Mouse (Mus musculus) embryonic facial prominence, embryonic 11.5 days (tissue): ENCODE data around the gene Cers1. TPM values are rescaled to one million over a fixed set of nuclear protein-coding genes. Genes with fewer than 3 reads are reported as not detected.
A peak's percentile ranks its signal among the peaks of the same experiment; 100 is the strongest.

ENCODE experiments used
- ATAC-seq: fragments of 200-750 bp; cut with Nextera tagmentation; replicated peaks from 2 replicates; pipeline ENCODE4 v1.8.0; 2017; ENCODE audit warnings: low read depth; ENCODE audit not compliant: insufficient number of reproducible peaks, low FRiP score, low TSS enrichment
- DNase-seq: peaks from one replicate; pipeline ENCODE4 v3.0.0-alpha.2; 2015; ENCODE audit warnings: low spot score
- H3K27ac ChIP-seq: fragments of 300-500 bp; sonication (generic); replicated peaks from 2 replicates; pipeline ENCODE4 v1.5.1; 2014; ENCODE audit warnings: mild to moderate bottlenecking, low read depth, low read length, control low read depth
- H3K27me3 ChIP-seq: fragments of 300-500 bp; sonication (generic); 2 replicates; pipeline ENCODE4 v1.6.1; 2014; ENCODE audit warnings: mild to moderate bottlenecking, low read length, moderate library complexity, mixed read lengths; ENCODE audit not compliant: control insufficient read depth, insufficient read depth
- H3K36me3 ChIP-seq: fragments of 300-500 bp; sonication (generic); replicated peaks from 2 replicates; pipeline ENCODE4 v1.6.1; 2014; ENCODE audit warnings: low read depth, mild to moderate bottlenecking, low read length, moderate library complexity, mixed read lengths; ENCODE audit not compliant: control insufficient read depth, insufficient read depth
- H3K4me1 ChIP-seq: fragments of 300-500 bp; sonication (generic); 2 replicates; pipeline ENCODE4 v1.6.1; 2014; ENCODE audit warnings: low read length, mixed read lengths; ENCODE audit not compliant: control insufficient read depth, insufficient read depth
- H3K4me2 ChIP-seq: fragments of 300-500 bp; sonication (generic); 2 replicates; pipeline ENCODE4 v1.6.1; 2014; ENCODE audit warnings: low read depth, mild to moderate bottlenecking, control low read depth, low read length, moderate library complexity
- H3K4me3 ChIP-seq: fragments of 300-500 bp; sonication (generic); 2 replicates; pipeline ENCODE4 v1.5.1; 2014; ENCODE audit warnings: low read depth, low read length, control low read depth
- H3K9ac ChIP-seq: fragments of 300-500 bp; sonication (generic); replicated peaks from 2 replicates; pipeline ENCODE4 v1.6.1; 2014; ENCODE audit warnings: mild to moderate bottlenecking, control low read depth, low read length
- H3K9me3 ChIP-seq: fragments of 300-500 bp; sonication (generic); replicated peaks from 2 replicates; pipeline ENCODE4 v1.6.1; 2016; ENCODE audit warnings: mild to moderate bottlenecking, low read length, inconsistent platforms, mixed read lengths; ENCODE audit not compliant: control insufficient read depth
- WGBS: fragments of 180-500 bp; shearing (Covaris S2); extraction: QIAGEN DNeasy Blood & Tissue Kit; methylation state at CpG from one replicate; pipeline ENCODE4 v1.1.7; 2014; 5-methylcytosine and 5-hydroxymethylcytosine counted together
- polyA plus RNA-seq: library from polyadenylated mRNA; unstranded; fragments of >200 nt; fragmentation: Nextera tagmentation; extraction: Ambion mirVana; gene quantifications from 2 replicates; pipeline ENCODE4 v1.2.1, GENCODE M21; 2014

Cers1 gene
- polyA plus RNA-seq, 1 experiment from 2014 or later = 4.0 TPM

DNA sequence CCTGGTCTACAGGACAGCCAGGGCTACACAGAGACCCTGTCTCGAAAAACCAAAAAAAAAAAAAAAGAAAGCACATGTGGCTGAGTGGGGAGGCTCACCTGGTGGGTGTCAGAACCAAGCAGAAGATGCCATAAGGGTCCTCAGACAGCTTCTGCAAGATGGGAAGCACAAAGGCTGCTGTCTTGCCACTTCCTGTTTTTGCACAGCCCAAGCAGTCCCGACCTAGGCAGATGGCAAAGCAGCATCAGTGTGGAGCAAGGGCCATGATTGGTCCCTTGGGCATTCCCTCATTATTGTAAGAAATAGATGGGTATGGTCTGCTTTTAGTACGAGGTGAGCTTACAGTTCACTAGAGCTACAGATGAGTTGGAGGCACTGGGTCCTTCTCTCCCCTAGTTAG, 14.7 kb upstream of the Cers1 start:
- H3K4me3 ChIP-seq = no peak overlapping the region; the same call in 1 of the 2 replicates
- WGBS = 81% methylated on average over 3 of the region's 3 CpGs
- H3K36me3 ChIP-seq = peaks cover 10% of the 10 kb centered on the region
- no peaks in the 10 kb centered on the region for H3K9me3 ChIP-seq
- H3K4me1 ChIP-seq = peaks cover 4% of the 10 kb centered on the region; the same call in 1 of the 2 replicates
- H3K27me3 ChIP-seq = no peaks in the 10 kb centered on the region
- H3K9ac ChIP-seq = no peak overlapping the region
- no peak overlapping the region for H3K27ac ChIP-seq
- no peak overlapping the region for H3K4me2 ChIP-seq
- DNase-seq = no peak
- no peak for ATAC-seq

DNA sequence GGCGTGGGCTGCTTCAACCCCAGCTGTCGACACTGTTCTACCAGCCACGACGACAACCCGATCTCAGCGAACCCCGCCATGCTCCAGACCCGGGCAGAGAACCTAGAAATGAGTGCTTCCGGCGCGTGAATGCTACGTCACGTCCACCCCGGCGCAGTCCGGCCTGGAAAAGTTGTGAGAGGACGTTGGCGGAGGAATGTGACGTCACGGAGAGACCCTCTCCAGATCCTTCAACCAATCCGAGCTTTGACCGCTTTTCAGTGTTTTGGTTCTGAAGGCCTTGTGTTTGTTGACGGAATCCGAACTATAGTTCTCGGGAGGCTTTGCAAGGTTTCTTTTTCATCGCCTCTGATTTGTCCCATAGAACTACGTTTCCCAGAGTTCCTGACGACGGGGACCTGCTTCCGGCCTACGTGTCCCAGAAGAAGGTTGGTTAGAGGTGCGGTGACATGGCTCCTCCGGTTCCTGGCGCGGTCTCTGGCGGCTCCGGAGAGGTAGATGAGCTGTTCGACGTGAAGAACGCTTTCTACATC, 13.2 kb upstream of the Cers1 start, which contains the start of the genes Ddx49 and Cope:
Ddx49 (minus strand) TSS at position 132 of the 533 bp plus-strand sequence.
Cope (plus strand) TSS at position 161 of the 533 bp plus-strand sequence.
- Histone ChIP-seq H3K4me3 (peak within 1 kb of the TSS; percentile 81), H3K9ac (peak within 1 kb of the TSS; percentile 74), H3K27me3 (no peaks in the 10 kb centered on the region), H3K9me3 (no peaks in the 10 kb centered on the region), H3K4me1 (peaks cover 4% of the 10 kb centered on the region; the same call in 1 of the 2 replicates), H3K27ac (peak within 1 kb of the TSS; percentile 6; the same call in 1 of the 2 replicates), H3K36me3 (peaks cover 7% of the 10 kb centered on the region), H3K4me2 (peak within 1 kb of the TSS; percentile 80)
- peak; percentile 87 for ATAC-seq
- WGBS = under 1% methylated on average over 40 of the region's 40 CpGs
- peak; percentile 97 for DNase-seq

DNA sequence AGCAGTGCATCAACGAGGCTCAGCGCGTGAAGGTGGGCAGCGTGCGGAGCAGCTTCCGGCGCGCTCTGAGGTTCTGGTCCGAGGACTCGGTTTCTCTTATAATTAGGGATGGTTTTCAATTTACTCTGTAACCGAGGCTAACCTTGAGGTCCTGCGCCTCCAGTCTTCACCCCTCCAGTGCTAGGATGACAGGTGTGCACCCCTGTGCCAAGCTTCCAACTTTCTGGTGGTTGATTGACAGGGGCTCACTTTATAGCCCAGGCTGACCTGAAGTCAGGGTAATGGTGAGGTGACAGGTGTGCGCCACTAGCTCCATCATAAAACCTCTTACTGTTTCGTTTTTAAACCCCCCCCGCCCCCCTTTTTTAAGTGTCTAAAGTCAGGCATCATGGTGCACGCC, 12.7 kb upstream of the Cers1 start:
- H3K9me3 ChIP-seq = no peaks in the 10 kb centered on the region
- peak overlapping the region; percentile 80 for H3K4me2 ChIP-seq
- 0 out of 2 replicates have a peak, but pooled peaks have one; percentile 29 for ATAC-seq
- 5% methylated on average over 16 of the region's 16 CpGs for WGBS
- H3K27me3 ChIP-seq = no peaks in the 10 kb centered on the region
- H3K36me3 ChIP-seq = peaks cover 7% of the 10 kb centered on the region
- H3K9ac ChIP-seq = peak overlapping the region; percentile 74
- H3K27ac ChIP-seq = peak overlapping the region; percentile 6; the same call in 1 of the 2 replicates
- DNase-seq = no peak
- H3K4me1 ChIP-seq = peaks cover 4% of the 10 kb centered on the region; the same call in 1 of the 2 replicates
- H3K4me3 ChIP-seq = peak overlapping the region; percentile 81

DNA sequence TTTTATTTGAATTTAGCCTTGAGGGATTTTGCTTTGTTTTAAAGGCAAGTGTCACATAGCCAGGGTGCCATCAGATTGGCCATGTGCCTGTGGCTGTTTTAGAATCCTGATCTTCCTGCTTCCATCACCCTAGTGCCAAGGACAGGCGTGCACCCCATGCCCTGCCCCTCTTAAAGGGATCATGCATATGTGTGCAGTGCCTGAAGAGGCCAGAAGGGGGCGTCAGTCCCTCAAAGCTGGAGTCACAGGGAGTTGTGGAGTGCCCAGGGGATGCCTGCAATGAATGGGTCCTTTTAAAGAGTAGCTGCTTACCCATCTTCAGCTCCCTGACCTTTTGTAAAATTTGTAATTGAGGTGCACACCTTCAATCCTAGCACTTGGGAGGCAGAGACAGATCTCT, 6.3 kb upstream of the Cers1 start:
- WGBS = 31% methylated on average over 2 of the region's 2 CpGs
- no peaks in the 10 kb centered on the region for H3K27me3 ChIP-seq
- H3K36me3 ChIP-seq = peaks cover 7% of the 10 kb centered on the region
- H3K4me1 ChIP-seq = no peaks in the 10 kb centered on the region
- no peak overlapping the region for H3K4me3 ChIP-seq
- H3K27ac ChIP-seq = no peak overlapping the region
- H3K4me2 ChIP-seq = no peak overlapping the region
- no peak overlapping the region for H3K9ac ChIP-seq
- H3K9me3 ChIP-seq = no peaks in the 10 kb centered on the region
- DNase-seq (peak; percentile 35), ATAC-seq (no peak)

DNA sequence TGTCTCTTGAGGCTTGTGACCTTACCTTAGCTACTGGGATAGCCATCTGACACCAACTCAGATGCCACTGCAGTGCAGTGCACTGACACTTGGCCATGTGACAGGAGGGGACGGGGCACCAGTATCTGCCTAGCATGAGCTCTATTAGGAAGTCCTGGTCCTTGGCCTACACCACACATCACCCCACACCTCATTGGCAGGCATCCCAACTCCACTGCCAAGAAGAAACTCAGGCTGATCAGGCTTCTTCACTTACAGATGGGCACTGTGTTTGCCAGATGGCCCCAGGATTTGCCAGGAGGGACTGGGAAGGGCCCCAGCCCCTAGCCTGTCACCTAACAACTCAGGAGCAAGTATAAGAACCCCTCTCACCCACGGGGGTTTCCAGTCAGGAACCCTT, 2.2 kb upstream of the Cers1 start:
- DNase-seq (no peak), ATAC-seq (no peak)
- Histone ChIP-seq H3K4me3 (no peak overlapping the region), H3K4me1 (peaks cover 7% of the 10 kb centered on the region), H3K4me2 (no peak overlapping the region), H3K27ac (no peak overlapping the region), H3K9me3 (no peaks in the 10 kb centered on the region), H3K27me3 (no peaks in the 10 kb centered on the region), H3K9ac (no peak overlapping the region), H3K36me3 (peaks cover 3% of the 10 kb centered on the region)
- 88% methylated on average over 2 of the region's 2 CpGs for WGBS

DNA sequence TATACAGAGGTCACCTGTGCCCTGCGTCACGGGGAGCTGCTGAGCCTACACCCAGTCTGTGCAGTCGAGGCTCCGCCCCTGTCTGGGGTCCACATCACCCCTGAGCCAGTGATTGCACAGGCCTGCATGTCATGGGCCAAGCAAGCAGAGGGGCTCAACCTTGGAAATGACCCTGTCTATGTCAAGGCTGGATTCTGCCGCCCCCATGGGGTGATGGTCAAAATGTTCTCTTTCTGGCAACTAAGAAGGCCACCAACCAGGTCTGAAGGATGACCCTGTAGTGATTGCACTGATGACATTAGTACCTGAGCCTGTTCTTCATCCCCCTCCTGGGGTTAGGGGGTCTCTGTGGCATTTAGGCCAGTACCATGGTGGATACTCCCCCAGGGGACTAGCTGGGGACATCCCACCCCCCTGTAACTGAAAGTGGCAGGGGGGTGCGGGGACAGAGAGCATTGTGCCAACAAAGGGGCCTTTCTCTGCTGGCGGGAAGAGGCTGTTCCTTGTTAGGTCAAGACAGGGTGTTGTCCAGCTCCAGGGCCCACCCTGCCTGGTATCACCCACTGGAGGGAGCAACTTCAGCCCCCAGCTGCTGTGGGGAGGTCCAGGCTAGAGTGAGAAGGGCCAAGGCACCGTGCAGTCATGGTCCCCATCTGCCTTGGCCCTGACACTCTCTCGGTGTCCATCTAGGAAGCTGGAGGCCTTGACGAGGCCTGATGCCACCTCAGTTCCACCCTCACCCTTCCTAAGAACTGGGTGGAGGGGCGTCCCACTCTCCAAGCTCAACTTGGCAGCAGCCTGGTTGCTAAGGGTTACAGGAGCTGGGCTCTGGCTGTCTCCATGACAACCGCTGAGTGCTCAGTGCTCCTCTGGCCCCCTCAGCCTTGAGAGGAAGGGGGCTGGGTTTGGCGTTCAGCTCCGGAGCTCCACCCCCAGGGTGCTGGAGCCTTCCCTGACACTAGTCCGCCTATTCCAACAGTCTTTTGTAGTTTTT, 1.2 kb downstream of the Cers1 start:
- WGBS = 8% methylated on average over 15 of the region's 15 CpGs
- H3K4me3 ChIP-seq = peak overlapping the region; percentile 52
- peak; percentile 76 for ATAC-seq
- DNase-seq = peak; percentile 95
- H3K27ac ChIP-seq = peak overlapping the region; percentile 62
- no peaks in the 10 kb centered on the region for H3K27me3 ChIP-seq
- H3K9ac ChIP-seq = peak overlapping the region; percentile 58
- peaks cover 7% of the 10 kb centered on the region for H3K4me1 ChIP-seq
- peak overlapping the region; percentile 76 for H3K4me2 ChIP-seq
- H3K9me3 ChIP-seq = no peaks in the 10 kb centered on the region
- H3K36me3 ChIP-seq = peaks cover 3% of the 10 kb centered on the region

DNA sequence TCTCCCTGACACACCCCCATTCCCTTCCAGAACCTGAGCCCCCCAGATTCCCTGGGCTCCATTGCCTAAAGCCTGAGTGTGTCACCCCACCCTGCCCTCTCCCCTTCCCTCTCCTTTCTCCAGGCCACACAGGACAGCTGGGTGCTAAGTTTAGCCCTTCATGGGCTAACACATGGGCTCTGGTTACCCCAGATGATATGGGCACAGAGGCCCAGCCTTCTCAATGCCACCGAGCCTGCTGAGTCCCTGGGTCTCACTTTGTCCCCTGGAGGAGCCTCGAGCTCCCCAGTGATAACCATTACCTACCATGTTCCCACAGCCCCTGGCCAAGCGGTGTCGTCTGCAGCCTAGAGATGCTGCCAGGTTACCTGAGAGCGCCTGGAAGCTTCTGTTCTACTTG, 2.3 kb downstream of the Cers1 start:
- no peak overlapping the region for H3K4me2 ChIP-seq
- no peaks in the 10 kb centered on the region for H3K9me3 ChIP-seq
- peaks cover 7% of the 10 kb centered on the region for H3K4me1 ChIP-seq
- DNase-seq (no peak), ATAC-seq (no peak)
- no peaks in the 10 kb centered on the region for H3K27me3 ChIP-seq
- WGBS = 84% methylated on average over 5 of the region's 5 CpGs
- peaks cover under 1% of the 10 kb centered on the region for H3K36me3 ChIP-seq
- no peak overlapping the region for H3K27ac ChIP-seq
- H3K4me3 ChIP-seq = no peak overlapping the region
- no peak overlapping the region for H3K9ac ChIP-seq

DNA sequence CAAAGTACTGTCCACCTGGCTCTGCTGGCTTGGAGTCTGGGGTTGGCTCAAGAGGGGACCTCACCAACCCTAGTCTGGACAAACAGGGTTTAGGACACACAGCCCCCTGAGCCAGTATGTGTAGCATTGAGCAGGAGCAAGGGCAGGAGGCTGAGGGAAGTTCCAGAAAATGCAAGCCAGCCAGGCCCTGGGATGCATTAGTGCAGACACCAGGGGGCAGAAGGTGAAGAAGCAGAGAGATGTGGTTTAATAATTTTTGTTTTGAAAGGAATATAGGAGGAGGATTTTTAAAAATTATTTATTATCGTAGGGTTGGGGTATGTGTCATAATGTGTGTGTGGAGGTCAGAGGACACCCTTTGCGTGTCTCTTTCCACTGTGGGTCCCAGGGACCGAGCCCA, 8.1 kb downstream of the Cers1 start:
- Histone ChIP-seq H3K4me2 (no peak overlapping the region), H3K27ac (no peak overlapping the region), H3K4me1 (no peaks in the 10 kb centered on the region), H3K36me3 (no peaks in the 10 kb centered on the region), H3K4me3 (no peak overlapping the region), H3K9me3 (no peaks in the 10 kb centered on the region), H3K9ac (no peak overlapping the region), H3K27me3 (no peaks in the 10 kb centered on the region)
- DNase-seq (no peak), ATAC-seq (no peak)
- WGBS = 87% methylated on average over 3 of the region's 3 CpGs
